Mouse (Mus musculus) megakaryocyte, embryonic 14.5 days (primary cell): ENCODE results near the gene Prtg.

ENCODE experiments used
- FLI1 ChIP-seq: IDR thresholded peaks from 2 replicates; pipeline ENCODE4 v1.6.1; 2012; ENCODE audit warnings: low read length, inconsistent platforms, mixed read lengths
- GATA1 ChIP-seq: IDR thresholded peaks from 3 replicates; pipeline ENCODE4 v1.6.1; 2012; ENCODE audit warnings: mixed read lengths, low read length, inconsistent platforms, borderline replicate concordance

DNA sequence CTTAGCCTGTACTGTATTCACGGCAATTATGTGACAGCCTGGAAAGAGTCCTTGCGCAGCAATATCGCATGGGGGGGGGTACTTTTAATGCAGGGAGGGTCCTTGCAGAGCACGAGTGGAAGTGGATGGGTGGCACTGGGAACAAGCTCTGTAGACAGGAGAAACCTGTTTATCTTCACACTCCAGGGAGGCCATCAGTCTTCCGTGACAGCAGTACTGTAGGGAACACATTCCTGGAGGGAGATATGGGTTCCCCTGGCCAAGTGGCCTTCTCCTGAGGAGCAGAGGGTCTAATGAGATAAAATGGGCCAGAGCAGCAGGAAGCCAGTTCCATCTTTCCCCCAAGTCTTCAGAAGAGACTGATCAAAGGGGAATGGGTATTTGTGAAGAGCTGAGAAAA lies 26.0 kb upstream of the Prtg start:
- no peak for TF ChIP-seq GATA1
- TF ChIP-seq FLI1 = no peak
